Mouse (Mus musculus): Measurements from ENCODE around the gene Zdhhc17.

Gene Zdhhc17

DNA sequence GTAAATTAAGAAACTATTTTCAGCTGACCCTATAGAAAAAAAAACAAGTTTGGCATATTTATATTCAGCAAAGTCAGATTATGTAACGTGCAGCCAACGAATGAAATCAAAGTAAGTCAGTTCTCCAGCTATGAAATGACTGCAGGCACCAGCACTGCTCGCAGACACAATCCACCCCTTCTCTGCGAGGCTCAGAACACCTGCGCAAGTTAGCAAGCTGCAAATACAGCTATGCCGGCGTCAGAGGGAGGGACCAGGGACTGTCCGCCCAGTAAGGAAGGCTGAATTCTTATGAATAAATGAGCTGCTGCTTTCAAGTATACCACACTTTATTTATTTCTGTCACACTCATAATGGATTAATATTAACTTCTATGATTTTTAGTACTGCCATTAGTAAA, 50.2 kb downstream of the Zdhhc17 start:
- Histone ChIP-seq H3K27me3 (ENCODE audit: insufficient read depth, low read length) (no peaks in the 10 kb centered on the region), H3K4me3 (replicated peaks; ENCODE audit: low read length) (no peak overlapping the region), H3K9me3 (ENCODE audit: low read length) (no peaks in the 10 kb centered on the region), H3K36me3 (ENCODE audit: insufficient read depth, low read length) (peaks cover 37% of the 10 kb centered on the region), H3K4me1 (replicated peaks; ENCODE audit: low read depth, low read length) (no peaks in the 10 kb centered on the region)
- TF ChIP-seq CTCF (conservative IDR thresholded peaks at IDR 0.05; ENCODE audit: low read length) (no peak), NANOG (IDR thresholded peaks at IDR 0.05; ENCODE audit: borderline replicate concordance, low read length) (no peak), POU5F1 (IDR thresholded peaks at IDR 0.05; ENCODE audit: borderline replicate concordance, low read length) (no peak)

DNA sequence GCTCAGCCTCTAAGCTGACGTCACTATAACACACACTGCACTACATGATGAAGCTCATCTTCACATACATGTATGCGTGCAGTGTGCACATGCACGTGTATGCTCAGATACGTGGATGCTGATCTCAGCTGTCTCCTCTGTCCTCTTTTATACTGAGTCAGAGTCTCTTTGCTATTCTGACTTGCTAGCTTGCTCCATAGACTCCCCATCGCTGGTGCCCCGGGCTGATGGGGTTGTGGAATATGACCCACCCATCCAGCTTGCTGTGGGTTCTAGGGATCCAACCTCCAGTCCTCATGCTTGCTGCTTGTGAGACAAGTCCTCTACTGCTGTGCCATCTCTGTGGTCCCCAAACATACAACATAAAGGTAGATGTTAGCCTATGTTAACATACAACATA, 51.1 kb downstream of the Zdhhc17 start:
- TF ChIP-seq CTCF (conservative IDR thresholded peaks at IDR 0.05; ENCODE audit: low read length) (no peak), POU5F1 (IDR thresholded peaks at IDR 0.05; ENCODE audit: borderline replicate concordance, low read length) (no peak), NANOG (IDR thresholded peaks at IDR 0.05; ENCODE audit: borderline replicate concordance, low read length) (no peak)
- Histone ChIP-seq H3K27me3 (ENCODE audit: insufficient read depth, low read length) (no peaks in the 10 kb centered on the region), H3K4me1 (replicated peaks; ENCODE audit: low read depth, low read length) (no peaks in the 10 kb centered on the region), H3K4me3 (replicated peaks; ENCODE audit: low read length) (no peak overlapping the region), H3K9me3 (ENCODE audit: low read length) (no peaks in the 10 kb centered on the region), H3K36me3 (ENCODE audit: insufficient read depth, low read length) (peaks cover 38% of the 10 kb centered on the region)

DNA sequence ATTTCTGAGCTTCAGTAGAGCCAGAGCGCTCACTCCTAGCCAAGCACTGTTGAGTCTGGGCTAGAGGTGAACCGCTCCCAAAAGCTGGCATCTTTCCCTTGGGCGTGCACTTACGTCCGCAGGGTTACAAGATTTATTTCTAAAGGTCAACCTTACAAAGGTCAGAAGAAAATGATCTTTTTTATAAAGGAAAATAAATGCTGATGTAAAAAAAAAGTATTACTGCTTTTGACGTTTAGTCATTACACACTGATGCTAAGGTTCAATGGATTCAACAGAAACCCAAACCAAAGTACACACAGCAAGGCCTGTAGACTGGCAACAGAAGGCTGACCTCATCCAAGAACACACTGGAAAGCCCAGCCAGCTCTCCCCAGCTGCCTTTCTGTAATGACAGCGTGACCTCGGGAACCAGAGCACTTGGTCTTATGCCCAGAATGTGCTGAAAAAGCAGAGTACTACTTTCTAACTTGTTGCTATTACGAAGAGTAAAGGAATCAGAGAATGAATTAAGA, 56.9 kb downstream of the Zdhhc17 start:
- peaks cover 21% of the 10 kb centered on the region for H3K4me1 ChIP-seq (replicated peaks; ENCODE audit: low read depth, low read length)
- H3K9me3 ChIP-seq (ENCODE audit: low read length), result no peaks in the 10 kb centered on the region
- H3K36me3 ChIP-seq (ENCODE audit: insufficient read depth, low read length), result peaks cover 46% of the 10 kb centered on the region
- no peak for TF ChIP-seq NANOG (IDR thresholded peaks at IDR 0.05; ENCODE audit: borderline replicate concordance, low read length)
- TF ChIP-seq CTCF (conservative IDR thresholded peaks at IDR 0.05; ENCODE audit: low read length), result no peak
- no peak for TF ChIP-seq POU5F1 (IDR thresholded peaks at IDR 0.05; ENCODE audit: borderline replicate concordance, low read length)
- no peak overlapping the region for H3K4me3 ChIP-seq (replicated peaks; ENCODE audit: low read length)
- H3K27me3 ChIP-seq (ENCODE audit: insufficient read depth, low read length), result no peaks in the 10 kb centered on the region

DNA sequence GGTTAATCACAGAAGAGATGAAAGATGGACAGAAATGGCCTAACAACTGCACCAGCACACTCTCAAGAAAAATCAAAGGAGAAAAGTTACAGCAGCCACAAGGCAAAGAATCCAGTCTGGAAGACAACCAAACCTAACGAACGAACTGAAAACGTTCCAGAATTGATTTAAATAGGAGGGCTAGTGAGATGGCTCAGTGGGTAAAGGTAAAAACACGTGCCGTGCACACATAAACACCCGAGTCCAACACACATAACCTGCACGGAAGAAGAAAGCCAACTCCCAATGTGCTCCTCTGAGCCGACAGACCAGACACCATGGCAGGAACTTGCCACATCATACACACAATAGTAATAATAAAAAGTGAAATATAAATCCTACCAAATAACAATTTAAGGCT, 57.7 kb downstream of the Zdhhc17 start:
- Histone ChIP-seq H3K36me3 (ENCODE audit: insufficient read depth, low read length) (peaks cover 53% of the 10 kb centered on the region), H3K27me3 (ENCODE audit: insufficient read depth, low read length) (no peaks in the 10 kb centered on the region), H3K4me1 (replicated peaks; ENCODE audit: low read depth, low read length) (peaks cover 21% of the 10 kb centered on the region), H3K9me3 (ENCODE audit: low read length) (no peaks in the 10 kb centered on the region), H3K4me3 (replicated peaks; ENCODE audit: low read length) (no peak overlapping the region)
- TF ChIP-seq NANOG (IDR thresholded peaks at IDR 0.05; ENCODE audit: borderline replicate concordance, low read length) (no peak), CTCF (conservative IDR thresholded peaks at IDR 0.05; ENCODE audit: low read length) (no peak), POU5F1 (IDR thresholded peaks at IDR 0.05; ENCODE audit: borderline replicate concordance, low read length) (no peak)

DNA sequence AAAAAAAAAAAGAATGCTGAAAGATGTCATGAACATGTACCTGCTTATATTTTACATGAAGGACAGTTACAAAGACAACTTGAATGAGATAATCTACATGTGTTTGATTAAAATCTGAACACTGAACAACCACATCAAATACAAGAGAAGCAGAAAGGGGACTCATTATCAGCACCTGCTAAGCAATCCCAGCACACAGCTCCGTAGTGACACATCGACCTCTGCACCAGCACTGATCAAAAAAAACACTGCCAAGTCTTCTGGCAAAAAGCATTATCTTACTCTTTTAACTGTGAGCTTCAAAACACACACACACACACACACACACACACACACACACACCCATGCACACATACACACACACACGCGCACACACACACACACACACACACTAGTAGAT, 58.2 kb downstream of the Zdhhc17 start:
- no peaks in the 10 kb centered on the region for H3K9me3 ChIP-seq (ENCODE audit: low read length)
- H3K4me1 ChIP-seq (replicated peaks; ENCODE audit: low read depth, low read length), result peaks cover 21% of the 10 kb centered on the region
- peaks cover 52% of the 10 kb centered on the region for H3K36me3 ChIP-seq (ENCODE audit: insufficient read depth, low read length)
- no peaks in the 10 kb centered on the region for H3K27me3 ChIP-seq (ENCODE audit: insufficient read depth, low read length)
- no peak overlapping the region for H3K4me3 ChIP-seq (replicated peaks; ENCODE audit: low read length)
- TF ChIP-seq CTCF (conservative IDR thresholded peaks at IDR 0.05; ENCODE audit: low read length), result no peak
- TF ChIP-seq NANOG (IDR thresholded peaks at IDR 0.05; ENCODE audit: borderline replicate concordance, low read length), result no peak
- no peak for TF ChIP-seq POU5F1 (IDR thresholded peaks at IDR 0.05; ENCODE audit: borderline replicate concordance, low read length)

DNA sequence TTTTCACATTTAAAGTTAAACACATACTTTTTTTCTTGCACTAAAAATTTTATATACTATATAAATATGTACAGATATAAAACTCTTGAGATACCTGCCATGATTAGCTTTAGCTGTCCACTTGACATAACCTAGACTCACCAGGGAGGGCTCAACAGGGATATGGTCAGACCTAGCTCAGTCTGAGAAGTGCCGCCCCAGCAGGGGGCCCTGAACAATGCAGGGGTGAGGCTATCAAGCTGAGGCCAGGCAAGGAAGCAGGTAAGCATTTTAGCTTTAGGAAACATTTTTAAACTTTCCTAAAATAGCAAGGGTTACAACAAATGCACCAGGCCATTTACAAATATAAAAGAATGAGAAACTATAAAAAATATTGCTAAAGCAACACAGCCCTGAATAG, 58.8 kb downstream of the Zdhhc17 start:
- Histone ChIP-seq H3K4me3 (replicated peaks; ENCODE audit: low read length) (no peak overlapping the region), H3K27me3 (ENCODE audit: insufficient read depth, low read length) (no peaks in the 10 kb centered on the region), H3K9me3 (ENCODE audit: low read length) (no peaks in the 10 kb centered on the region), H3K36me3 (ENCODE audit: insufficient read depth, low read length) (peaks cover 52% of the 10 kb centered on the region), H3K4me1 (replicated peaks; ENCODE audit: low read depth, low read length) (peaks cover 21% of the 10 kb centered on the region)
- no peak for TF ChIP-seq POU5F1 (IDR thresholded peaks at IDR 0.05; ENCODE audit: borderline replicate concordance, low read length)
- no peak for TF ChIP-seq NANOG (IDR thresholded peaks at IDR 0.05; ENCODE audit: borderline replicate concordance, low read length)
- no peak for TF ChIP-seq CTCF (conservative IDR thresholded peaks at IDR 0.05; ENCODE audit: low read length)

DNA sequence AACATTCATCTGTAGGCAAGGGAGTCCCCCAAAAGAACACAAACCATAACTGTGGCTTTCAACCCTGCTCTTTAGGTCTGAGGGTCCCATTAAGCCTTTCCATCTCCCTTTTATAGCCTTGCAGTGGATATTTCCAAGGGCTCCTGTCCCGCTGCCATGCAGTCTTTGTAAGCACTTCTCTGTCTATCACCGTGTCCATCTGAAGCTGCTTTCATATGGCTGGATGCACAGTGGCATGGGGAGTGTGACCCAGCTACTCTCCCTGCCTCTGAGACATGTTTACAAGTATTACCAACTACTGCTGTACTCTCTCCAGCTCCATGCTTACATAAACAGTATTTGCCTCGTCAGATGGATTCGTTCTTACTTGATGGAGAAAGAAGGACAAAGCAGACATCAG, 62.4 kb downstream of the Zdhhc17 start:
- Histone ChIP-seq H3K27me3 (ENCODE audit: insufficient read depth, low read length) (no peaks in the 10 kb centered on the region), H3K4me1 (replicated peaks; ENCODE audit: low read depth, low read length) (peaks cover 26% of the 10 kb centered on the region), H3K4me3 (replicated peaks; ENCODE audit: low read length) (no peak overlapping the region), H3K36me3 (ENCODE audit: insufficient read depth, low read length) (peaks cover 70% of the 10 kb centered on the region), H3K9me3 (ENCODE audit: low read length) (no peaks in the 10 kb centered on the region)
- TF ChIP-seq POU5F1 (IDR thresholded peaks at IDR 0.05; ENCODE audit: borderline replicate concordance, low read length) (no peak), NANOG (IDR thresholded peaks at IDR 0.05; ENCODE audit: borderline replicate concordance, low read length) (no peak), CTCF (conservative IDR thresholded peaks at IDR 0.05; ENCODE audit: low read length) (no peak)

DNA sequence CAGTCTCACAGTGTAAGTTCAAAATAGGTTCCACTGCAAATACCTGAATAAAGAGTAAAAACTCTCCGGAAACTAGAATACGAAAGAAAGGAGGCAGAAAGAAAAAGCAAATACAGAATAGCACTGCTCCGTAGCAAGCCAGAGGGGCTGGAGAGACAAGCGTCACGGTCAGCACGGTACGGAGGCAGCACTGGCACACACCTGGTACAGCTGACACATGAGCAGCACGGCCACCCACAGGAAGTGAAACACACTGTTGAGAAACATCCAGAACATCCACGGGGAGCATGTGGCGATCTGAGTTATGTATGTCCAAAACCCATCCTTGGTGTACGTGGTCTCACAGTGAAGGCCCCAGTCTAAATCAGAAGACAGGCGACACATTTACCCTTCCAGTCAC, 64.0 kb downstream of the Zdhhc17 start:
- peaks cover 36% of the 10 kb centered on the region for H3K4me1 ChIP-seq (replicated peaks; ENCODE audit: low read depth, low read length)
- H3K36me3 ChIP-seq (ENCODE audit: insufficient read depth, low read length), result peaks cover 80% of the 10 kb centered on the region
- no peaks in the 10 kb centered on the region for H3K9me3 ChIP-seq (ENCODE audit: low read length)
- H3K4me3 ChIP-seq (replicated peaks; ENCODE audit: low read length), result no peak overlapping the region
- TF ChIP-seq POU5F1 (IDR thresholded peaks at IDR 0.05; ENCODE audit: borderline replicate concordance, low read length) (no peak), NANOG (IDR thresholded peaks at IDR 0.05; ENCODE audit: borderline replicate concordance, low read length) (no peak), CTCF (conservative IDR thresholded peaks at IDR 0.05; ENCODE audit: low read length) (no peak)
- no peaks in the 10 kb centered on the region for H3K27me3 ChIP-seq (ENCODE audit: insufficient read depth, low read length)

DNA sequence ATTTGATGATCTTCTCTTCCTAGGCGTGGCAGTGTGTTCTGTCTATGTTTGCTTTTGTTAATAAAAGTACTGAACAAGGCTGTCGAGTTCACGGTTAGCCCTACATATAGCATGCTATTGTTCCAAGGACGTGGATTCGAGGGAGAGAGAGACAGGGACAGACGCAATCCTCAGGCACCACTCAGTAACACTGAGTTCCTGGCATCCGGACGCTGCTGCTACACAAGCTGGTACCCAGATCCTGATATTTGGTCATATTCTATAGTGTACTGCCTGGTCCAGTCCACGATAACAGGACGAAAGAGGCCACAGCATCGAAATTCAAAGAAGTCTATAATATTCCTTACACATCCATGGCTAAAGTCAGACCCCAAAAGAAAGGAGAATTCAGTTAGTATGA, 65.8 kb downstream of the Zdhhc17 start:
- Histone ChIP-seq H3K4me3 (replicated peaks; ENCODE audit: low read length) (no peak overlapping the region), H3K4me1 (replicated peaks; ENCODE audit: low read depth, low read length) (peaks cover 37% of the 10 kb centered on the region)
- no peak for TF ChIP-seq POU5F1 (IDR thresholded peaks at IDR 0.05; ENCODE audit: borderline replicate concordance, low read length)
- no peak for TF ChIP-seq CTCF (conservative IDR thresholded peaks at IDR 0.05; ENCODE audit: low read length)
- no peak for TF ChIP-seq NANOG (IDR thresholded peaks at IDR 0.05; ENCODE audit: borderline replicate concordance, low read length)

More for the DNA sequence above, 65.8 kb downstream of the Zdhhc17 start:
- Histone ChIP-seq H3K36me3 (ENCODE audit: insufficient read depth, low read length) (peaks cover 82% of the 10 kb centered on the region), H3K9me3 (ENCODE audit: low read length) (no peaks in the 10 kb centered on the region), H3K27me3 (ENCODE audit: insufficient read depth, low read length) (no peaks in the 10 kb centered on the region)
